Mouse (Mus musculus) embryonic facial prominence, embryonic 11.5 days (tissue): Measurements from ENCODE around the gene Lurap1l. TPM values are rescaled to one million over a fixed set of nuclear protein-coding genes. Genes with fewer than 3 reads are reported as not detected.
"Not testable (repeated sequence)": the region's sequence is repeated elsewhere in the genome, so short reads cannot be mapped to it uniquely, and the experiment has no call there.

Experiments
- ATAC-seq: fragments of 200-750 bp; cut with Nextera tagmentation; replicated peaks from 2 replicates; pipeline ENCODE4 v1.8.0; 2017; ENCODE audit warnings: low read depth; ENCODE audit not compliant: insufficient number of reproducible peaks, low FRiP score, low TSS enrichment
- DNase-seq: peaks from one replicate; pipeline ENCODE4 v3.0.0-alpha.2; 2015; ENCODE audit warnings: low spot score
- H3K27ac ChIP-seq: fragments of 300-500 bp; sonication (generic); replicated peaks from 2 replicates; pipeline ENCODE4 v1.5.1; 2014; ENCODE audit warnings: mild to moderate bottlenecking, low read depth, low read length, control low read depth
- H3K27me3 ChIP-seq: fragments of 300-500 bp; sonication (generic); 2 replicates; pipeline ENCODE4 v1.6.1; 2014; ENCODE audit warnings: mild to moderate bottlenecking, low read length, moderate library complexity, mixed read lengths; ENCODE audit not compliant: control insufficient read depth, insufficient read depth
- H3K36me3 ChIP-seq: fragments of 300-500 bp; sonication (generic); replicated peaks from 2 replicates; pipeline ENCODE4 v1.6.1; 2014; ENCODE audit warnings: low read depth, mild to moderate bottlenecking, low read length, moderate library complexity, mixed read lengths; ENCODE audit not compliant: control insufficient read depth, insufficient read depth
- H3K4me1 ChIP-seq: fragments of 300-500 bp; sonication (generic); 2 replicates; pipeline ENCODE4 v1.6.1; 2014; ENCODE audit warnings: low read length, mixed read lengths; ENCODE audit not compliant: control insufficient read depth, insufficient read depth
- H3K4me2 ChIP-seq: fragments of 300-500 bp; sonication (generic); 2 replicates; pipeline ENCODE4 v1.6.1; 2014; ENCODE audit warnings: low read depth, mild to moderate bottlenecking, control low read depth, low read length, moderate library complexity
- H3K4me3 ChIP-seq: fragments of 300-500 bp; sonication (generic); 2 replicates; pipeline ENCODE4 v1.5.1; 2014; ENCODE audit warnings: low read depth, low read length, control low read depth
- H3K9ac ChIP-seq: fragments of 300-500 bp; sonication (generic); replicated peaks from 2 replicates; pipeline ENCODE4 v1.6.1; 2014; ENCODE audit warnings: mild to moderate bottlenecking, control low read depth, low read length
- H3K9me3 ChIP-seq: fragments of 300-500 bp; sonication (generic); replicated peaks from 2 replicates; pipeline ENCODE4 v1.6.1; 2016; ENCODE audit warnings: mild to moderate bottlenecking, low read length, inconsistent platforms, mixed read lengths; ENCODE audit not compliant: control insufficient read depth
- WGBS: fragments of 180-500 bp; shearing (Covaris S2); extraction: QIAGEN DNeasy Blood & Tissue Kit; methylation state at CpG from one replicate; pipeline ENCODE4 v1.1.7; 2014; 5-methylcytosine and 5-hydroxymethylcytosine counted together
- polyA plus RNA-seq: library from polyadenylated mRNA; unstranded; fragments of >200 nt; fragmentation: Nextera tagmentation; extraction: Ambion mirVana; gene quantifications from 2 replicates; pipeline ENCODE4 v1.2.1, GENCODE M21; 2014

Gene Lurap1l
- polyA plus RNA-seq, 1 experiment from 2014 or later, result 3.8 TPM

GRCm38 (mm10) chr4:80910871-80911701 lies 640 bp downstream of the Lurap1l start:
- Histone ChIP-seq H3K9ac (peak overlapping the region; percentile 70), H3K4me2 (peak overlapping the region; percentile 94), H3K4me3 (peak overlapping the region; percentile 65), H3K36me3 (no peaks in the 10 kb centered on the region), H3K27ac (peak overlapping the region; percentile 41; the same call in 1 of the 2 replicates), H3K9me3 (no peaks in the 10 kb centered on the region), H3K27me3 (no peaks in the 10 kb centered on the region), H3K4me1 (no peaks in the 10 kb centered on the region)
- ATAC-seq (peak; percentile 82), DNase-seq (peak; percentile 63)
- 0% methylated on average over 56 of the region's 58 CpGs for WGBS

GRCm38 (mm10) chr4:80911706-80912540 lies 1.5 kb downstream of the Lurap1l start:
- peak; percentile 88 for DNase-seq
- Histone ChIP-seq H3K9ac (peak overlapping the region; percentile 70), H3K9me3 (no peaks in the 10 kb centered on the region), H3K36me3 (no peaks in the 10 kb centered on the region), H3K4me1 (no peaks in the 10 kb centered on the region), H3K4me2 (peak overlapping the region; percentile 94), H3K4me3 (peak overlapping the region; percentile 65), H3K27ac (peak overlapping the region; percentile 41; the same call in 1 of the 2 replicates), H3K27me3 (no peaks in the 10 kb centered on the region)
- ATAC-seq, result peak; percentile 92
- under 1% methylated on average over 23 of the region's 27 CpGs for WGBS

- no peak for DNase-seq
- H3K4me1 ChIP-seq, result no peaks in the 10 kb centered on the region
- ATAC-seq, result no peak
- H3K27me3 ChIP-seq, result no peaks in the 10 kb centered on the region
- H3K36me3 ChIP-seq, result no peaks in the 10 kb centered on the region
- no peak overlapping the region for H3K27ac ChIP-seq
- no peaks in the 10 kb centered on the region for H3K9me3 ChIP-seq
- no peak overlapping the region for H3K4me3 ChIP-seq
- no peak overlapping the region for H3K4me2 ChIP-seq
- no peak overlapping the region for H3K9ac ChIP-seq
- WGBS, result 79% methylated on average over 2 of the region's 2 CpGs
Observed at GRCm38 (mm10) chr4:80915211-80915610, 4.8 kb downstream of the Lurap1l start.

- no peak for DNase-seq
- no peaks in the 10 kb centered on the region for H3K27me3 ChIP-seq
- 75% methylated on average over 3 of the region's 3 CpGs for WGBS
- no peak for ATAC-seq
- H3K9ac ChIP-seq, result no peak overlapping the region
- H3K36me3 ChIP-seq, result no peaks in the 10 kb centered on the region
- no peak overlapping the region for H3K4me3 ChIP-seq
- no peak overlapping the region for H3K4me2 ChIP-seq
- H3K4me1 ChIP-seq, result no peaks in the 10 kb centered on the region
- no peaks in the 10 kb centered on the region for H3K9me3 ChIP-seq
- no peak overlapping the region for H3K27ac ChIP-seq
Observed at GRCm38 (mm10) chr4:80916695-80917094, 6.2 kb downstream of the Lurap1l start.

GRCm38 (mm10) chr4:80917128-80917527 lies 6.7 kb downstream of the Lurap1l start:
- H3K9me3 ChIP-seq, ATAC-seq, H3K27me3 ChIP-seq, DNase-seq, H3K9ac ChIP-seq, H3K4me2 ChIP-seq, H3K4me3 ChIP-seq, H3K4me1 ChIP-seq, H3K27ac ChIP-seq, H3K36me3 ChIP-seq: not testable (repeated sequence)
- WGBS, result 71% methylated on average over 1 of the region's 1 CpGs

- ATAC-seq, result no peak
- Histone ChIP-seq H3K9ac (no peak overlapping the region), H3K4me2 (no peak overlapping the region), H3K27ac (no peak overlapping the region), H3K4me3 (no peak overlapping the region), H3K36me3 (no peaks in the 10 kb centered on the region), H3K27me3 (no peaks in the 10 kb centered on the region), H3K4me1 (no peaks in the 10 kb centered on the region), H3K9me3 (no peaks in the 10 kb centered on the region)
- 78% methylated on average over 3 of the region's 3 CpGs for WGBS
- no peak for DNase-seq
Observed at GRCm38 (mm10) chr4:80917812-80918211, 7.4 kb downstream of the Lurap1l start.

GRCm38 (mm10) chr4:80918526-80919129 lies 8.2 kb downstream of the Lurap1l start:
- H3K9me3 ChIP-seq, result no peaks in the 10 kb centered on the region
- no peak overlapping the region for H3K9ac ChIP-seq
- H3K27ac ChIP-seq, result no peak overlapping the region
- no peaks in the 10 kb centered on the region for H3K4me1 ChIP-seq
- no peak for DNase-seq
- no peaks in the 10 kb centered on the region for H3K36me3 ChIP-seq
- 79% methylated on average over 3 of the region's 3 CpGs for WGBS
- ATAC-seq, result no peak
- no peak overlapping the region for H3K4me3 ChIP-seq
- no peaks in the 10 kb centered on the region for H3K27me3 ChIP-seq
- no peak overlapping the region for H3K4me2 ChIP-seq
